Mouse (Mus musculus) liver, embryonic 13.5 days (tissue): Measurements from ENCODE around the gene Nxn. TPM values are rescaled to one million over a fixed set of nuclear protein-coding genes. Genes with fewer than 3 reads are reported as not detected.
"Not testable (repeated sequence)": the region's sequence is repeated elsewhere in the genome, so short reads cannot be mapped to it uniquely, and the experiment has no call there.

Experiments
- ATAC-seq: fragments of 200-750 bp; cut with Nextera tagmentation; 2 replicates; pipeline ENCODE4 v1.8.0; 2017; ENCODE audit warnings: low read depth, mild to moderate bottlenecking, moderate number of reproducible peaks, moderate library complexity
- DNase-seq: peaks from one replicate; pipeline ENCODE4 v3.0.0; 2022
- H3K27ac ChIP-seq: fragments of 300-500 bp; sonication (generic); 2 replicates; pipeline ENCODE4 v1.5.1; 2015; ENCODE audit warnings: moderate library complexity, mild to moderate bottlenecking, inconsistent platforms
- H3K27me3 ChIP-seq: fragments of 300-500 bp; sonication (generic); 2 replicates; pipeline ENCODE4 v1.6.1; 2015; ENCODE audit warnings: mild to moderate bottlenecking, inconsistent platforms
- H3K36me3 ChIP-seq: fragments of 300-500 bp; sonication (generic); 2 replicates; pipeline ENCODE4 v1.6.1; 2015; ENCODE audit warnings: mild to moderate bottlenecking, inconsistent platforms
- H3K4me1 ChIP-seq: fragments of 300-500 bp; sonication (generic); replicated peaks from 2 replicates; pipeline ENCODE4 v1.6.1; 2015; ENCODE audit warnings: inconsistent platforms
- H3K4me2 ChIP-seq: fragments of 300-500 bp; sonication (generic); 2 replicates; pipeline ENCODE4 v1.6.1; 2015; ENCODE audit warnings: inconsistent platforms, mild to moderate bottlenecking, moderate library complexity
- H3K4me3 ChIP-seq: fragments of 300-500 bp; sonication (generic); replicated peaks from 2 replicates; pipeline ENCODE4 v1.5.1; 2015; ENCODE audit warnings: mild to moderate bottlenecking, inconsistent platforms
- H3K9ac ChIP-seq: fragments of 300-500 bp; sonication (generic); 2 replicates; pipeline ENCODE4 v1.6.1; 2015; ENCODE audit warnings: mild to moderate bottlenecking, inconsistent platforms
- H3K9me3 ChIP-seq: fragments of 300-500 bp; sonication (generic); replicated peaks from 2 replicates; pipeline ENCODE4 v1.6.1; 2016; ENCODE audit warnings: inconsistent platforms
- WGBS: fragments of 180-500 bp; shearing (Covaris S2); methylation state at CpG from one replicate; pipeline ENCODE4 v1.1.7; 2015; ENCODE audit not compliant: insufficient replicate concordance; 5-methylcytosine and 5-hydroxymethylcytosine counted together
- polyA plus RNA-seq: library from polyadenylated mRNA; unstranded; fragments of >200 nt; fragmentation: Nextera tagmentation; extraction: Ambion mirVana; gene quantifications from 2 replicates; pipeline ENCODE4 v1.2.1, GENCODE M21; 2015

Gene Nxn
- polyA plus RNA-seq, 1 experiment from 2014 or later: 3.2 TPM

- Histone ChIP-seq H3K36me3 (peaks cover 51% of the 10 kb centered on the region), H3K27ac (no peak overlapping the region), H3K4me1 (no peaks in the 10 kb centered on the region), H3K4me3 (no peak overlapping the region), H3K9me3 (no peaks in the 10 kb centered on the region), H3K27me3 (no peaks in the 10 kb centered on the region), H3K4me2 (no peak overlapping the region), H3K9ac (no peak overlapping the region)
- WGBS: 79% methylated on average over 5 of the region's 5 CpGs
- ATAC-seq: no peak
- DNase-seq: no peak
Measured at GRCm38 (mm10) chr11:76224631-76225030, 174.3 kb downstream of the Nxn start.

- peak within 1 kb of the TSS; percentile 92 for H3K9ac ChIP-seq
- peaks cover 36% of the 10 kb centered on the region for H3K4me1 ChIP-seq
- H3K4me2 ChIP-seq: peak within 1 kb of the TSS; percentile 97
- WGBS: under 1% methylated on average over 35 of the region's 35 CpGs
- H3K27ac ChIP-seq: peak within 1 kb of the TSS; percentile 79
- H3K36me3 ChIP-seq: peaks cover 43% of the 10 kb centered on the region
- peak; percentile 98 for ATAC-seq
- H3K9me3 ChIP-seq: no peaks in the 10 kb centered on the region
- no peaks in the 10 kb centered on the region for H3K27me3 ChIP-seq
- peak within 1 kb of the TSS; percentile 90 for H3K4me3 ChIP-seq
- peak; percentile 96 for DNase-seq
Measured at GRCm38 (mm10) chr11:76217390-76217800, 181.5 kb downstream of the Nxn start, which contains the start of the genes Dbil5 and Gemin4. Dbil5 (plus strand) TSS chr11:76217608. Gemin4 (minus strand) TSS chr11:76217664.

DNA sequence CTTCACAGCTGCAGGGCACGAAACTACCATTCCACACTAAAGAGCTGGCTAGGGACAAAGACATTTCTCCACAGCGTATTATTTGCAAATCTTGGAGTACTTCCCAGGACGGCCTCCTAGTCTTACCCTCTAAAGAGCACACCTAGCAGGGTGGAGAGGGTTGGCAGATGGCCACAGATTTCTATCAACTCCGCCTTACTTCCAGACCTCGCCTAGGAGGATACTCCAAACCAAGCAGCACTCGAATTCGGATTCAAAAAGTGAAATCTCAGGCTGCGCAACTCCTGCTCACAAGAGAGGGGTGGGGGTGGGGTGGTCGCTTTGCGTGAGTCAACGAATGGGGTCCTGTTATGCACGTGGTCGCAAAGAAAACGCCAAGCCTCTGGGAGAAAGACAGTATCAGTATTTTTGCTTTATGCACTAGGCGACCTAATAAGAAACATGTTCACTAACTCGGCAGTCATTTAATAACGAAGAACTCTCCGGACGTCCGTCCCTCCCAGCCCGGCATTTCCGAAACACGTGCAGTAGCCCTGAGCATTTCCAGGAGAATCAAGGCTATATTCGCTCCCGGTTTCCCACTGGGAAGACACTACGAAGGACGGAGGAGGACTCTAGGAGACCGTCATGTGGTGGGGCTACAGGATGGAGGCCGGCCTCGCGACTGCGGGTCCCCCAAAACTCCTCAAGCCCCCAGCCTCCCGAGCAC lies 182.1 kb downstream of the Nxn start:
- Histone ChIP-seq H3K4me2 (peak overlapping the region; percentile 97), H3K27me3 (no peaks in the 10 kb centered on the region), H3K4me1 (peaks cover 36% of the 10 kb centered on the region), H3K36me3 (peaks cover 47% of the 10 kb centered on the region), H3K27ac (peak overlapping the region; percentile 79), H3K9me3 (no peaks in the 10 kb centered on the region), H3K9ac (peak overlapping the region; percentile 92), H3K4me3 (peak overlapping the region; percentile 90)
- WGBS: 2% methylated on average over 33 of the region's 33 CpGs
- DNase-seq (no peak), ATAC-seq (no peak; the same call in 1 of the 2 replicates)

DNA sequence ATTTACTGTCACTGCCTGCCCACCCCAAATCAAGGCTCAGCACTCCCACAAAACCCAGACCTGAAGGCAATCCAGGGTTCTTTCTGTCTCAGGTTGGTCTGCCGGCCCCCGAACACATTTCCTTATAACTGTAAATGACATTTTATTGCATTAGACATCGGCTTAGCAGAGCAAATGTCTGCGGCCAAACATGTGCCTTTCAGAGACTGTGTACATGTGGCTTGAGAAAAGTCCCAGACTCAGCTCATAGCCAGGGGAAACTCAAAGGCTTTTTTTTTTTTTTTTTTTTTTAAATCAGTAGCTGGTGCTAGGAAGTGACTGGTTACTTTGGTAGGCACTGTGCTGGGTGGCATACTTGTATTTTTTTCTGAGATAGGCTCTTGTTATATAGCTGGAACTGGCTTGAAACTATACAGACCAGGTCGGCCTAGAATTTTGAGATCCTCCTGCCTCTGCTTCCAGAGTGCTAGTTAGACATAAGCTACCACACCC lies 182.8 kb downstream of the Nxn start:
- Histone ChIP-seq H3K9ac (peak overlapping the region; percentile 92), H3K27ac (peak overlapping the region; percentile 79; the same call in 1 of the 2 replicates)
- 77% methylated on average over 5 of the region's 5 CpGs for WGBS

GRCm38 (mm10) chr11:76215011-76215410 lies 183.9 kb downstream of the Nxn start:
- H3K27me3 ChIP-seq: no peaks in the 10 kb centered on the region
- H3K4me1 ChIP-seq: peaks cover 36% of the 10 kb centered on the region
- no peaks in the 10 kb centered on the region for H3K9me3 ChIP-seq
- no peak overlapping the region for H3K9ac ChIP-seq
- H3K36me3 ChIP-seq: peaks cover 44% of the 10 kb centered on the region
- no peak overlapping the region for H3K4me2 ChIP-seq
- no peak for ATAC-seq
- 81% methylated on average over 2 of the region's 2 CpGs for WGBS
- no peak for DNase-seq
- no peak overlapping the region for H3K4me3 ChIP-seq
- H3K27ac ChIP-seq: no peak overlapping the region

More for the DNA sequence above, 182.8 kb downstream of the Nxn start:
- Histone ChIP-seq H3K4me2 (peak overlapping the region; percentile 97), H3K36me3 (peaks cover 45% of the 10 kb centered on the region), H3K9me3 (no peaks in the 10 kb centered on the region), H3K27me3 (no peaks in the 10 kb centered on the region), H3K4me3 (peak overlapping the region; percentile 90), H3K4me1 (peaks cover 36% of the 10 kb centered on the region)
- no peak for DNase-seq
- no peak for ATAC-seq

- Histone ChIP-seq H3K9ac (no peak overlapping the region), H3K9me3 (no peaks in the 10 kb centered on the region), H3K27ac (no peak overlapping the region), H3K4me2 (no peak overlapping the region), H3K4me3 (no peak overlapping the region), H3K36me3 (peaks cover 49% of the 10 kb centered on the region), H3K27me3 (no peaks in the 10 kb centered on the region), H3K4me1 (peaks cover 36% of the 10 kb centered on the region)
- no peak for ATAC-seq
- WGBS: 83% methylated on average over 5 of the region's 5 CpGs
- DNase-seq: no peak
Measured at GRCm38 (mm10) chr11:76213841-76214240, 185.1 kb downstream of the Nxn start.

GRCm38 (mm10) chr11:76211595-76211994 lies 187.3 kb downstream of the Nxn start:
- H3K4me1 ChIP-seq: peaks cover 18% of the 10 kb centered on the region
- not testable (repeated sequence) for H3K9ac ChIP-seq, H3K27me3 ChIP-seq, H3K4me3 ChIP-seq, DNase-seq, H3K27ac ChIP-seq, ATAC-seq, H3K4me2 ChIP-seq, H3K9me3 ChIP-seq
- peaks cover 53% of the 10 kb centered on the region for H3K36me3 ChIP-seq
- WGBS: 96% methylated on average over 5 of the region's 6 CpGs

- Histone ChIP-seq H3K4me2 (no peak overlapping the region), H3K4me1 (peaks cover 7% of the 10 kb centered on the region; the same call in 1 of the 2 replicates), H3K36me3 (peaks cover 53% of the 10 kb centered on the region), H3K9ac (no peak overlapping the region), H3K9me3 (no peaks in the 10 kb centered on the region), H3K27ac (no peak overlapping the region), H3K27me3 (no peaks in the 10 kb centered on the region), H3K4me3 (no peak overlapping the region)
- ATAC-seq: no peak
- DNase-seq: no peak
- WGBS: 78% methylated on average over 13 of the region's 13 CpGs
Measured at GRCm38 (mm10) chr11:76210228-76210985, 188.5 kb downstream of the Nxn start.

Other genes starting within 250 kb of the Nxn start
- gene Vps53, start 219.5 kb downstream of the Nxn start, polyA plus RNA-seq: 17.2 and 19.8 TPM in 2 replicates
- 4.5 and 5.4 TPM in 2 replicates for gene Fam57a, start 219.5 kb downstream of the Nxn start, polyA plus RNA-seq
- 0.41 and 0.43 TPM in 2 replicates for gene Dbil5, start 181.5 kb downstream of the Nxn start, polyA plus RNA-seq
- 22.5 and 24.6 TPM in 2 replicates for gene Gemin4, start 181.5 kb downstream of the Nxn start, polyA plus RNA-seq
- gene Mrm3, start 155.4 kb downstream of the Nxn start, polyA plus RNA-seq: 23.9 and 25.2 TPM in 2 replicates
- 72.5 and 76.5 TPM in 2 replicates for gene Glod4, start 155.4 kb downstream of the Nxn start, polyA plus RNA-seq
- gene Timm22, start 7.8 kb upstream of the Nxn start, polyA plus RNA-seq: 52.7 and 54.1 TPM in 2 replicates
- 2.8 and 3.1 TPM in 2 replicates for gene Abr, start 223.2 kb upstream of the Nxn start, polyA plus RNA-seq